Mouse (Mus musculus) bone marrow, adult 2 months (tissue): ENCODE measurements around the gene Cep83.

Experiments used
- CTCF ChIP-seq: fragments of 200-500 bp; IDR thresholded peaks from 2 replicates; pipeline ENCODE4 v1.5.1; 2011; ENCODE audit warnings: low read length, control low read depth; ENCODE audit not compliant: control insufficient read depth, insufficient read depth
- POLR2A ChIP-seq: fragments of 200-500 bp; IDR thresholded peaks from 2 replicates; pipeline ENCODE4 v1.6.1; 2011; ENCODE audit warnings: low read depth, mild to moderate bottlenecking, control low read depth, low read length, borderline replicate concordance; ENCODE audit not compliant: control insufficient read depth

GRCm38 (mm10) chr10:94664036-94664435 lies 24.4 kb upstream of the Cep83 start:
- TF ChIP-seq CTCF (no peak), POLR2A (no peak)
